Mouse (Mus musculus) erythroblast, embryonic 14.5 days (primary cell): ENCODE results near the gene Phldb2.

Source experiments
- GATA1 ChIP-seq: IDR thresholded peaks from 2 replicates; pipeline ENCODE4 v1.6.1; 2012; ENCODE audit warnings: low read length, inconsistent platforms, mixed read lengths
- TAL1 ChIP-seq: IDR thresholded peaks from 3 replicates; pipeline ENCODE4 v1.6.1; 2012; ENCODE audit warnings: low read length, inconsistent platforms, mixed read lengths

GRCm38 (mm10) chr16:45796815-45797214 lies 156.6 kb downstream of the Phldb2 start:
- TF ChIP-seq TAL1 (no peak), GATA1 (no peak)
